Mouse (Mus musculus): ENCODE data around the gene S100a1. TPM values are rescaled to one million over a fixed set of nuclear protein-coding genes. Genes with fewer than 3 reads are reported as not detected.
A peak's percentile ranks its signal among the peaks of the same experiment; 100 is the strongest.

The S100a1 gene
- polyA plus RNA-seq (2014; fragmentation: Nextera tagmentation; extraction: Ambion mirVana), result 8.4 and 13.4 TPM in 2 replicates

DNA sequence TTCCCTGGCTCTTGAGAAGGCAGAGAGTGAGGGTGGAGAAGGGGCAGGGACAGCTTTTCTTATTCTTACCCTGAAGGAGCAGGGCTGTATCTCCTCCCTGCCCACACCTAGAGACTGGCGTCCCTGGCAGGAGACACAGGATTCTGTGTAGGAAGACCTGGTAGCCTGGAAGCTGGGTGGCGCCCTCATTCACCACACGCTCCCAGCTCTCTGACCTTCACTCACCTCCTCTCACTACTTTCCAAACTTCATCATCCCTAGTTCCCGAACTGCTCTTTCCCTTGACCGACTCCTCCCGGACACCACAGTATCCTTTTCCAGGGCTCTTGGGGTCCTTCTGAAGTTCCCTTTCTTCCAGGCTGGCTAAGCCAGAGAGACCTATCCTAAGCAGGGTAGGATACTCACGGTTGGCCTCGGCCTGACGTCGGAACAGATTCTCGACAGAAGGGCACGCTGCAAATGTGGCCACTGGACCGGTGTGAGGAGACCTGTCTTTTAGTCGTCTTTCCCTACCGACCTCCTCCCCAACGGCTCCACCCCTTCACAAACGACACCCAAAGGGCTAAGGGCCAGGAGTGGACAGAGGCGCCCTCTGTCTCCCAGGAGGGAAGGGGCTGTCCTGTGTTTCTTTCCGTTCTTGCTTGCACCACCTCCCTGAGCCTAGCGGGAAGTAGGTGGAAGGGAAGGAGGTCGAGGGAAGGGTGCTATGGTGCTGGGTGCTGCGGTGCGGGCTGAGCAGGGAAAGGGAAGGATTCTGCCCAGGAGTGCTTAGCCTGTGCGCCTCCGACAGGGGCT is at the start of gene S100a1, which contains the start of gene S100a13:
TSS of gene S100a1 (minus strand) at position 597 of the 795 bp plus-strand sequence.
TSS of gene S100a13 (plus strand) at position 640 of the 795 bp plus-strand sequence.
- Histone ChIP-seq H3K36me3 (replicated peaks; ENCODE audit: control insufficient read depth, insufficient read depth, low read depth, low read length) (no peaks in the 10 kb centered on the region), H3K9me3 (replicated peaks; ENCODE audit: control insufficient read depth, low read length) (no peaks in the 10 kb centered on the region), H3K9ac (replicated peaks; ENCODE audit: low read length) (peak within 1 kb of the TSS; percentile 52), H3K27me3 (ENCODE audit: control insufficient read depth, insufficient read depth, low read length) (0 out of 2 replicates have a peak, but pooled peaks cover 8% of the 10 kb centered on the region), H3K4me3 (ENCODE audit: low read depth, low read length) (peak within 1 kb of the TSS; percentile 29), H3K4me1 (ENCODE audit: control insufficient read depth, insufficient read depth, low read length) (peaks cover 9% of the 10 kb centered on the region), H3K4me2 (ENCODE audit: low read depth, low read length) (peak within 1 kb of the TSS; percentile 73), H3K27ac (replicated peaks; ENCODE audit: low read depth, low read length) (no peak within 1 kb of the TSS)
- 4% methylated on average over 25 of the region's 25 CpGs for WGBS
- ATAC-seq (replicated peaks; ENCODE audit: insufficient number of reproducible peaks, low FRiP score, low TSS enrichment, low read depth) (0 out of 2 replicates have a peak, but pooled peaks have one; percentile 22), DNase-seq (ENCODE audit: low spot score) (no peak)

DNA sequence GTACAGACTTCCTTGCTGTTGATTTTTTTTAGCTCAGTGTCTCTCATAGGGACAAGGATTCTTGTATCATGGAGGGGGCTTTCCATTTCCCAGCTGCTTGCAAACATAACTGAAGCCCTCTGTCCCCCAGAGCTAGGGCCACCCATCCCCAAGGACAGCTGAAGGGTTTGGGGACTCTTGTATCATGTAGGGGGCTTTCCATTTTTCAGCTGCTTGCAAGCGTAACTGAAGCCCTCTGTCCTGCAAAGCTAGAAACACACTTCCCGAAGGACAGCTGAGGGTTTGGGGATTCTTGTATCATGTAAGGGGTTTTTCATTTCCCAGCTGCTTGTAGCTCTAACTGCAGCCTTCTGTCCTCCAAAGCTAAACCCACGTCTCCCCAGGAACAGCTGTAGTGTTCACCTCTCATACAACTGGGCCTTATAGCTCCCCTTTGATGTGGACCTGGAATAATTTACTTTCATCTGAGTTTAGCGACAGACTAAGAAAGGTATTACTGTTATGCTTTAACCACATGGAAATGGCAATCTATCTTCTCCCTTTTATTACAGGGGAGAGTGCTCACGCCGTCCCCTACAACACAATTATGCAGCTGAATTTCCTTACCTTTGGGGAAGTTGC is 45.9 kb upstream of the S100a1 start, which contains the start of gene S100a3:
TSS of gene S100a3 (plus strand) at position 571 of the 621 bp plus-strand sequence.
- WGBS, result 79% methylated on average over 6 of the region's 6 CpGs
- ATAC-seq (replicated peaks; ENCODE audit: insufficient number of reproducible peaks, low FRiP score, low TSS enrichment, low read depth) (no peak), DNase-seq (ENCODE audit: low spot score) (no peak)
- Histone ChIP-seq H3K27me3 (ENCODE audit: control insufficient read depth, insufficient read depth, low read length) (no peaks in the 10 kb centered on the region), H3K4me1 (ENCODE audit: control insufficient read depth, insufficient read depth, low read length) (no peaks in the 10 kb centered on the region), H3K9me3 (replicated peaks; ENCODE audit: control insufficient read depth, low read length) (no peaks in the 10 kb centered on the region), H3K9ac (replicated peaks; ENCODE audit: low read length) (no peak within 1 kb of the TSS), H3K36me3 (replicated peaks; ENCODE audit: control insufficient read depth, insufficient read depth, low read depth, low read length) (no peaks in the 10 kb centered on the region), H3K4me2 (ENCODE audit: low read depth, low read length) (no peak within 1 kb of the TSS), H3K27ac (replicated peaks; ENCODE audit: low read depth, low read length) (no peak within 1 kb of the TSS), H3K4me3 (ENCODE audit: low read depth, low read length) (no peak within 1 kb of the TSS)

DNA sequence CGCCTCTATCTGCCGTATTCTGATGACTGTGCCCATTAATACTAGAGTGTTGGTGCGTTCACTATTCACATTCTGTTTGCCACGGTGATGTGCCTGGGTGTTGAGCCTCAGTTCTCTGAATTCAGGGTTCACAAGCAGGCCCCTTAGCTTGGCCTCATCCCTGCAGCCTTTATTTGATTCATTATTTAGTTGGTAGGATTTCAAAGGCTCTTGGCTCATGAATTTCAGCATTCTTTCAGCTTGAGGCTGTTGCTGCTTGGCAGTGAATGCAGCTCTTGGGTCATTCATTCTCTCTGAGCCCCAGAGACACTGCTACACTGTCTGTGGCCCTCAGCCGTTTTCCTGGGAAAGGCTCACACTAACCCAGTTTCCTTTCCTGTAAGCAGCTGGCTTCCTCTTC is 41.8 kb upstream of the S100a1 start:
- Histone ChIP-seq H3K4me2 (ENCODE audit: low read depth, low read length) (no peak overlapping the region), H3K4me3 (ENCODE audit: low read depth, low read length) (no peak overlapping the region), H3K9me3 (replicated peaks; ENCODE audit: control insufficient read depth, low read length) (no peaks in the 10 kb centered on the region), H3K27me3 (ENCODE audit: control insufficient read depth, insufficient read depth, low read length) (no peaks in the 10 kb centered on the region), H3K4me1 (ENCODE audit: control insufficient read depth, insufficient read depth, low read length) (no peaks in the 10 kb centered on the region), H3K9ac (replicated peaks; ENCODE audit: low read length) (no peak overlapping the region), H3K27ac (replicated peaks; ENCODE audit: low read depth, low read length) (no peak overlapping the region), H3K36me3 (replicated peaks; ENCODE audit: control insufficient read depth, insufficient read depth, low read depth, low read length) (no peaks in the 10 kb centered on the region)
- WGBS, result 64% methylated on average over 5 of the region's 5 CpGs
- no peak for ATAC-seq (replicated peaks; ENCODE audit: insufficient number of reproducible peaks, low FRiP score, low TSS enrichment, low read depth)
- DNase-seq (ENCODE audit: low spot score), result no peak

DNA sequence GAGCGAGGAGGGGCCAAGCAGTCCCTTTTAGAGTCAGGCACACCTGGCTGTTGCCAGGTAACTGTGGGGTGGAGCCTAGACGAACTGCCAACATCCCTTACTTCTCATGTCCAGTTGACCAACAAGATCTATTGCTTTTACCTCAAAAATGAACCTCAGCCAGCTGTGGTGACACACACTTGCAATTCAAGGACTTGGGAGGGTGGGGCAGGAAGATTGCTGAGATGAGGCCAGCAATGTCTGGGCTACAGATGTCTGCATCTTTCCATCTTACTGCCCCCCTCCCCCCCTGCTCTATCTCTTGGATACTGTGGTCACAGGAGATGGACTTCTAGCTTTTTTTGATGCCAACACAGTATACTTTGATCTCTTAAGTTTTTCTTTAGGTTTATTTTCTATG is 38.0 kb upstream of the S100a1 start:
- ATAC-seq (replicated peaks; ENCODE audit: insufficient number of reproducible peaks, low FRiP score, low TSS enrichment, low read depth) (no peak), DNase-seq (ENCODE audit: low spot score) (no peak)
- Histone ChIP-seq H3K4me1 (ENCODE audit: control insufficient read depth, insufficient read depth, low read length) (no peaks in the 10 kb centered on the region), H3K27me3 (ENCODE audit: control insufficient read depth, insufficient read depth, low read length) (no peaks in the 10 kb centered on the region), H3K9ac (replicated peaks; ENCODE audit: low read length) (no peak overlapping the region), H3K9me3 (replicated peaks; ENCODE audit: control insufficient read depth, low read length) (no peaks in the 10 kb centered on the region), H3K27ac (replicated peaks; ENCODE audit: low read depth, low read length) (no peak overlapping the region), H3K4me2 (ENCODE audit: low read depth, low read length) (no peak overlapping the region), H3K4me3 (ENCODE audit: low read depth, low read length) (no peak overlapping the region), H3K36me3 (replicated peaks; ENCODE audit: control insufficient read depth, insufficient read depth, low read depth, low read length) (no peaks in the 10 kb centered on the region)
- WGBS, result 72% methylated on average over 2 of the region's 2 CpGs

DNA sequence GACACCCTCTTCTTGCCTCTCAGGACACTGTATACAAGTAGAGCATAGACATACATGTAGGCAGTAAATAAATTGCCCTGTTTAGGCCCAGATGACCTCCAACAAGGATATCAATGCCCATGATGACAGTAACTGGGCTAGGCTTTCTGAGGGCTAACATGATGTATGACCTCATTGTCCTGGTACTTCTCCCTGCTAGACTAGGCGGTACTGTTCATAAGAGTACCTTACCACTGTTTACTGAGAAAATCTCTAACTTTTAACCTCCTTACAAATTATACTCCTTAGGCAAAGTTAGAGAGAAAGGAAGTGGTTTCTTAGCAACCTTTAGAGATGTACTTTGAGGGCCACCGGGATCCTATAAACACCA is 36.2 kb upstream of the S100a1 start:
- H3K27ac ChIP-seq (replicated peaks; ENCODE audit: low read depth, low read length), result no peak overlapping the region
- H3K4me2 ChIP-seq (ENCODE audit: low read depth, low read length), result no peak overlapping the region
- WGBS, result 88% methylated on average over 2 of the region's 2 CpGs
- H3K27me3 ChIP-seq (ENCODE audit: control insufficient read depth, insufficient read depth, low read length), result no peaks in the 10 kb centered on the region
- H3K9me3 ChIP-seq (replicated peaks; ENCODE audit: control insufficient read depth, low read length), result no peaks in the 10 kb centered on the region
- H3K4me3 ChIP-seq (ENCODE audit: low read depth, low read length), result no peak overlapping the region
- ATAC-seq (replicated peaks; ENCODE audit: insufficient number of reproducible peaks, low FRiP score, low TSS enrichment, low read depth), result 0 out of 2 replicates have a peak, but pooled peaks have one; percentile 18
- no peaks in the 10 kb centered on the region for H3K4me1 ChIP-seq (ENCODE audit: control insufficient read depth, insufficient read depth, low read length)
- H3K9ac ChIP-seq (replicated peaks; ENCODE audit: low read length), result no peak overlapping the region
- no peak for DNase-seq (ENCODE audit: low spot score)
- H3K36me3 ChIP-seq (replicated peaks; ENCODE audit: control insufficient read depth, insufficient read depth, low read depth, low read length), result no peaks in the 10 kb centered on the region

GRCm38 (mm10) chr3:90549676-90550420 is 35.7 kb upstream of the S100a1 start:
- Histone ChIP-seq H3K27ac (replicated peaks; ENCODE audit: low read depth, low read length) (no peak overlapping the region), H3K4me3 (ENCODE audit: low read depth, low read length) (no peak overlapping the region), H3K9ac (replicated peaks; ENCODE audit: low read length) (no peak overlapping the region), H3K4me2 (ENCODE audit: low read depth, low read length) (no peak overlapping the region), H3K4me1 (ENCODE audit: control insufficient read depth, insufficient read depth, low read length) (no peaks in the 10 kb centered on the region), H3K36me3 (replicated peaks; ENCODE audit: control insufficient read depth, insufficient read depth, low read depth, low read length) (no peaks in the 10 kb centered on the region), H3K27me3 (ENCODE audit: control insufficient read depth, insufficient read depth, low read length) (no peaks in the 10 kb centered on the region), H3K9me3 (replicated peaks; ENCODE audit: control insufficient read depth, low read length) (no peaks in the 10 kb centered on the region)
- 56% methylated on average over 5 of the region's 5 CpGs for WGBS
- ATAC-seq (replicated peaks; ENCODE audit: insufficient number of reproducible peaks, low FRiP score, low TSS enrichment, low read depth) (peak; percentile 76), DNase-seq (ENCODE audit: low spot score) (peak; percentile 14)

DNA sequence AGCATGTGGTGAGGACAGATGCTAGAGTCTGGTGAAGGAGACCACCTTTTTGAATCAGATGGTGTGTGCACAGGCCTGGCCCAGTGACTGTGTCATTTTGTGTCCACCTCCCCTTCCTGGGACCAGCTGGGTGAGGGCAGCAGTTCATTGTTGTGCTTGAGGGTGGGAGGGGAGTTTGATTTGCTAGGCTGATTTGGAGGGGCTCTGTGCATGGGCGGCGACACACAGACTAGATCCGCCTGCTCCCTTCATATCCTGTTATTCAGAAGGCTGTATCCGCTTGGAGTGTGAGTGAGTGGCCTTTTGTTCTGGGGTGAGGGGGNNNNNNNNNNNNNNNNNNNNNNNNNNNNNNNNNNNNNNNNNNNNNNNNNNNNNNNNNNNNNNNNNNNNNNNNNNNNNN is 26.7 kb upstream of the S100a1 start:
- DNase-seq (ENCODE audit: low spot score) (peak; percentile 12), ATAC-seq (replicated peaks; ENCODE audit: insufficient number of reproducible peaks, low FRiP score, low TSS enrichment, low read depth) (peak; percentile 57; the same call in 1 of the 2 replicates)
- no peaks in the 10 kb centered on the region for H3K9me3 ChIP-seq (replicated peaks; ENCODE audit: control insufficient read depth, low read length)
- H3K36me3 ChIP-seq (replicated peaks; ENCODE audit: control insufficient read depth, insufficient read depth, low read depth, low read length), result no peaks in the 10 kb centered on the region
- no peaks in the 10 kb centered on the region for H3K4me1 ChIP-seq (ENCODE audit: control insufficient read depth, insufficient read depth, low read length)
- H3K4me2 ChIP-seq (ENCODE audit: low read depth, low read length), result 0 out of 2 replicates have a peak overlapping the region, but pooled peaks have one; percentile 7
- H3K27me3 ChIP-seq (ENCODE audit: control insufficient read depth, insufficient read depth, low read length), result no peaks in the 10 kb centered on the region
- H3K27ac ChIP-seq (replicated peaks; ENCODE audit: low read depth, low read length), result no peak overlapping the region
- H3K4me3 ChIP-seq (ENCODE audit: low read depth, low read length), result no peak overlapping the region
- peak overlapping the region; percentile 37; the same call in 1 of the 2 replicates for H3K9ac ChIP-seq (replicated peaks; ENCODE audit: low read length)
- 34% methylated on average over 4 of the region's 4 CpGs for WGBS

Measured in embryonic facial prominence, embryonic 11.5 days (tissue).